Mouse (Mus musculus): ENCODE measurements around the gene Ddx3y.

DNA sequence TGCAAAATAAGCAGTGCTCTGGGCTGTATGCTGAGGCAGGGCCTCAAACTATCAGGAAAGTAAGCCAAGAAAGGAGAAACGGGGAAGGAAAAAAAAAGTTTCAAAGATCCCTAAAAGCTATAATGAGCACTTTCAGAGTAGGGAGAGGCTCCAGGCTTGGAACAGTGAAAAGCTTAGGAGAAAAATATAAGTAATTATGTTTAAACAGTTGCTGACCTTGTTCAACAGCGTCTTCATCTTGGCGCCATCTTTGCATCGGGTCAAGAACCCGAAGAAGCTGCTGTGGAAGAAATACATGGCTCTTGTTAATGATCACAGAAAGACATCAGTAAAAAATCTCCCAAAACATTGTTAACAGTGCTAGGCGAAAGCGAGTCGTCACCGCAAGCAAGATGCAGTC is 41.5 kb downstream of the Ddx3y start:
- no peak for TF ChIP-seq CTCF (IDR thresholded peaks at IDR 0.05; ENCODE audit: extremely low read depth, insufficient read depth, low read length)
- TF ChIP-seq POLR2A (IDR thresholded peaks at IDR 0.05; ENCODE audit: extremely low read depth, insufficient read depth, low read length), result no peak
